Mouse (Mus musculus) midbrain, postnatal 0 days (tissue): Measurements from ENCODE around the gene Pogk. TPM values are rescaled to one million over a fixed set of nuclear protein-coding genes. Genes with fewer than 3 reads are reported as not detected.
A peak's percentile ranks its signal among the peaks of the same experiment; 100 is the strongest.

ENCODE experiments used
- ATAC-seq: fragments of 200-750 bp; cut with Nextera tagmentation; 2 replicates; pipeline ENCODE4 v1.8.0; 2017; ENCODE audit warnings: moderate number of reproducible peaks, mild to moderate bottlenecking, moderate TSS enrichment, moderate library complexity; ENCODE audit not compliant: low FRiP score
- DNase-seq: peaks from one replicate; pipeline ENCODE4 v3.0.0-alpha.2; 2015; ENCODE audit warnings: low spot score
- H3K27ac ChIP-seq: fragments of 300-500 bp; sonication (generic); 2 replicates; pipeline ENCODE4 v1.5.1; 2014; ENCODE audit warnings: low read depth, mild to moderate bottlenecking, low read length, mixed read lengths
- H3K27me3 ChIP-seq: fragments of 300-500 bp; sonication (generic); 2 replicates; pipeline ENCODE4 v1.6.1; 2014; ENCODE audit warnings: low read length, control low read depth, mixed read lengths; ENCODE audit not compliant: insufficient read depth
- H3K36me3 ChIP-seq: fragments of 300-500 bp; sonication (generic); 2 replicates; pipeline ENCODE4 v1.6.1; 2014; ENCODE audit warnings: low read length, control low read depth, mixed read lengths; ENCODE audit not compliant: insufficient read depth
- H3K4me1 ChIP-seq: fragments of 300-500 bp; sonication (generic); 2 replicates; pipeline ENCODE4 v1.6.1; 2014; ENCODE audit warnings: mild to moderate bottlenecking, control low read depth, antibody characterized with exemption, low read length, mixed read lengths; ENCODE audit not compliant: insufficient read depth
- H3K4me2 ChIP-seq: fragments of 300-500 bp; sonication (generic); 2 replicates; pipeline ENCODE4 v1.6.1; 2014; ENCODE audit warnings: low read depth, mild to moderate bottlenecking, low read length, mixed read lengths; ENCODE audit not compliant: poor library complexity, severe bottlenecking
- H3K4me3 ChIP-seq: fragments of 300-500 bp; sonication (generic); 2 replicates; pipeline ENCODE4 v1.5.1; 2014; ENCODE audit warnings: low read depth, mild to moderate bottlenecking, low read length, moderate library complexity
- H3K9ac ChIP-seq: fragments of 300-500 bp; sonication (generic); replicated peaks from 2 replicates; pipeline ENCODE4 v1.6.1; 2014; ENCODE audit warnings: mild to moderate bottlenecking, low read length, moderate library complexity, mixed read lengths; ENCODE audit not compliant: poor library complexity, severe bottlenecking
- H3K9me3 ChIP-seq: fragments of 300-500 bp; sonication (generic); 2 replicates; pipeline ENCODE4 v1.6.1; 2016; ENCODE audit warnings: low read length, control low read depth
- CTCF ChIP-seq: IDR thresholded peaks from 2 replicates; pipeline ENCODE4 v1.5.1; 2016; ENCODE audit warnings: antibody characterized with exemption, mild to moderate bottlenecking
- WGBS: fragments of 180-500 bp; shearing (Covaris S2); extraction: QIAGEN DNeasy Blood & Tissue Kit; methylation state at CpG from one replicate; pipeline ENCODE4 v1.1.7; 2014; 5-methylcytosine and 5-hydroxymethylcytosine counted together
- polyA plus RNA-seq: library from polyadenylated mRNA; unstranded; fragments of >200 nt; fragmentation: Nextera tagmentation; extraction: Ambion mirVana; gene quantifications from 2 replicates; pipeline ENCODE4 v1.2.1, GENCODE M21; 2015
- total RNA-seq: library from RNA; depleted of rRNA; stranded (reverse); fragments of >200 nt; gene quantifications from 2 replicates; pipeline ENCODE4 v1.2.3, GENCODE M21; 2014

Gene Pogk
- total and polyA plus RNA-seq, 2 experiments from 2014 or later = 22.0 to 77.9 TPM

- peaks cover 51% of the 10 kb centered on the region for H3K36me3 ChIP-seq
These were observed 25.0 kb downstream of the Pogk start for GRCm38 (mm10) chr1:166384614-166385013.

GRCm38 (mm10) chr1:166382626-166383025 is 27.0 kb downstream of the Pogk start:
- WGBS = 95% methylated on average over 4 of the region's 4 CpGs
- no peak; the same call in 1 of the 2 replicates for TF ChIP-seq CTCF
- no peaks in the 10 kb centered on the region for H3K4me1 ChIP-seq
- DNase-seq (no peak), ATAC-seq (no peak)
- H3K9me3 ChIP-seq = no peaks in the 10 kb centered on the region
- no peak overlapping the region for H3K27ac ChIP-seq
- no peak overlapping the region for H3K4me3 ChIP-seq
- peaks cover 34% of the 10 kb centered on the region for H3K36me3 ChIP-seq
- no peaks in the 10 kb centered on the region for H3K27me3 ChIP-seq
- H3K4me2 ChIP-seq = no peak overlapping the region
- no peak overlapping the region for H3K9ac ChIP-seq

More at GRCm38 (mm10) chr1:166384614-166385013, 25.0 kb downstream of the Pogk start:
- Histone ChIP-seq H3K4me1 (no peaks in the 10 kb centered on the region), H3K27me3 (no peaks in the 10 kb centered on the region), H3K9ac (no peak overlapping the region), H3K27ac (no peak overlapping the region), H3K4me3 (no peak overlapping the region), H3K9me3 (no peaks in the 10 kb centered on the region), H3K4me2 (no peak overlapping the region)
- DNase-seq (no peak), ATAC-seq (no peak)
- WGBS = 95% methylated on average over 10 of the region's 10 CpGs
- no peak for TF ChIP-seq CTCF

- Histone ChIP-seq H3K4me2 (no peak overlapping the region), H3K27ac (no peak overlapping the region), H3K4me1 (no peaks in the 10 kb centered on the region), H3K4me3 (no peak overlapping the region), H3K36me3 (peaks cover 28% of the 10 kb centered on the region), H3K27me3 (no peaks in the 10 kb centered on the region), H3K9me3 (no peaks in the 10 kb centered on the region), H3K9ac (no peak overlapping the region)
- TF ChIP-seq CTCF = no peak
- 72% methylated on average over 5 of the region's 5 CpGs for WGBS
- no peak for ATAC-seq
- DNase-seq = no peak
These were observed 27.8 kb downstream of the Pogk start for GRCm38 (mm10) chr1:166381821-166382220.

GRCm38 (mm10) chr1:166381336-166381735 is 28.3 kb downstream of the Pogk start:
- Histone ChIP-seq H3K27me3 (no peaks in the 10 kb centered on the region), H3K4me3 (no peak overlapping the region), H3K4me1 (no peaks in the 10 kb centered on the region), H3K9ac (peak overlapping the region; percentile 29; the same call in 1 of the 2 replicates), H3K9me3 (no peaks in the 10 kb centered on the region), H3K4me2 (no peak overlapping the region), H3K27ac (no peak overlapping the region), H3K36me3 (peaks cover 25% of the 10 kb centered on the region)
- DNase-seq = no peak
- TF ChIP-seq CTCF = no peak
- ATAC-seq = no peak
- 90% methylated on average over 10 of the region's 10 CpGs for WGBS

GRCm38 (mm10) chr1:166379630-166380231 is 29.9 kb downstream of the Pogk start:
- Histone ChIP-seq H3K4me1 (no peaks in the 10 kb centered on the region), H3K9me3 (no peaks in the 10 kb centered on the region), H3K36me3 (peaks cover 13% of the 10 kb centered on the region), H3K4me2 (peak overlapping the region; percentile 72), H3K9ac (peak overlapping the region; percentile 77), H3K27me3 (no peaks in the 10 kb centered on the region), H3K4me3 (peak overlapping the region; percentile 97), H3K27ac (peak overlapping the region; percentile 89)
- 1% methylated on average over 40 of the region's 41 CpGs for WGBS
- DNase-seq = peak; percentile 75
- peak; percentile 24 for ATAC-seq
- TF ChIP-seq CTCF = peak; percentile 29; the same call in 1 of the 2 replicates

- under 1% methylated on average over 73 of the region's 81 CpGs for WGBS
- Histone ChIP-seq H3K4me2 (peak within 1 kb of the TSS; percentile 73), H3K27ac (peak within 1 kb of the TSS; percentile 89), H3K9ac (peak within 1 kb of the TSS; percentile 77), H3K4me1 (no peaks in the 10 kb centered on the region), H3K27me3 (no peaks in the 10 kb centered on the region), H3K9me3 (no peaks in the 10 kb centered on the region), H3K4me3 (peak within 1 kb of the TSS; percentile 97), H3K36me3 (peaks cover 12% of the 10 kb centered on the region; the same call in 1 of the 2 replicates)
- DNase-seq = peak; percentile 96
- TF ChIP-seq CTCF = peak; percentile 16; the same call in 1 of the 2 replicates
- peak; percentile 97 for ATAC-seq
These were observed 30.5 kb downstream of the Pogk start, which contains the start of gene Tada1 for GRCm38 (mm10) chr1:166379013-166379629. TSS of gene Tada1 (plus strand) at chr1:166379097.
